Mouse (Mus musculus) cerebellum, adult 9-10 months (tissue): Measurements from ENCODE around the gene Uts2b.
A peak's percentile ranks its signal among the peaks of the same experiment; 100 is the strongest.

Experiments used
- DNase-seq: peaks from one replicate; pipeline ENCODE4 v3.0.0; 2022

Gene Uts2b

DNA sequence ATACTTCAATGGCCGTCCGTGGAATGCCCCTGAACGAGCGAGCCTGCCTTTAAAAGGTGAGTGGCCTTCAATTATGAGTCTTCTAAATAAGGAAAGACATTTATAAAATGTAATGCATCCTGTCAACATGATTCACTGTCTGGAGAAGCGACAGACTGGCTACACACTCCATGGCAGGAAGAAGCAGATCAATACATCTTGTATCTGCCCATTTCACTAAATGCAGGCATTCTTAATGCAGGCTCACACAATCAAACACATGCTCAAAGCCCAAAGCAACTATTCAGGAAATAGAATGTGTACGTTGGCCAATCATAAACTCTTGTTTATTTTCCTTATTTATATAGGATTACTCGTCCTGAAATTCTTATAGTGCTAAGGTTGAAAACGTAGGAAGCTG, at the start of gene Uts2b:
Uts2b (minus strand) TSS at position 49 of the 400 bp plus-strand sequence.
- no peak for DNase-seq

DNA sequence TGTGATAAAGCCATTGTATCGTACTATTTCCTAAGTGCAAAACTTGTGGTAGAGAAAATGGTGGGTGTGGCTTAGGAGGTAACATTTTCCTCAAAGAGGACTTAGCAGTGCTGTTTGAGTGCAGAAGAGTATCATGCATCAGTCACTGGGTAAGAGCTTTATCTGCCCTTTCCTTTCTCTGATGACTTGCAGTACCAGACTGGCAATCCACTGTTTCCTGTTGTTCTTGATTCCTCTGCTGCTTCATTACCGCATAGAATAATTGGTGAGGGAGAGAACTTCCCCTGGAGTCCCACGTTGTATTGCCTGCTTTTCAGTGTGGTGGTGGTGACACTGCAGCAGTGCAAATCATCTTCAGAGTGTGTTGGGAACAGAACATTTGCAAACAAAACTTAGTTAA, 47.6 kb upstream of the Uts2b start:
- DNase-seq = no peak

DNA sequence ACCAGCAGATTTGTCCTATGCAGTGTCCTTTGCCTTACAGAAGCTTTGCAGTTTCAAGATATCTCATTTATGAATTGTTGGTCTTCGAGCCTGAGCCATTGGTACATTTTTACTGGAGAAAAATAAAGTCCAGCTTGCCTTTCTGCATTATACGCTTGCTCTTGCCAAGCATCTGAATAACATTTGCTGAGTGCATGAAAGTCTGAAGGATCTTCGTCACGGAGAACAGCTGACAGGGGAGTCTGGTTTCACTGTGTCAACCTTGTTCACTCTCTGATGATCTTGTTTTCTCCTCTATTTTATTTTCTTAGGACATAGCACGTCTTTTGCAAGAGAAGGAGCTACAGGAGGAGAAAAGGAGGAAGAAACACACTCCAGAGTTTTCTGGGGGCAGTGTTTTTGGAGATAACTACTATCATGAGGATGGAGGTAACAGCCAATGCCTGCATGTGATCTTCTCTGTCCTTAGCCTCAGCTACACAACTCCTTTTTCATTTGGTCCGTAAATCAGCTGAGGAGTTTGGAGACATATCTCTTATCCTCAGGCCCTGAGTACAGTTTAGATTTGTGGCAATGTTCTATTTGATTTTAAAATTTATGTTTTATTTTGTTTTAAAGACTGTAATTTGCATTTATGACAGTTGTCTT, 47.0 kb upstream of the Uts2b start:
- DNase-seq = no peak

DNA sequence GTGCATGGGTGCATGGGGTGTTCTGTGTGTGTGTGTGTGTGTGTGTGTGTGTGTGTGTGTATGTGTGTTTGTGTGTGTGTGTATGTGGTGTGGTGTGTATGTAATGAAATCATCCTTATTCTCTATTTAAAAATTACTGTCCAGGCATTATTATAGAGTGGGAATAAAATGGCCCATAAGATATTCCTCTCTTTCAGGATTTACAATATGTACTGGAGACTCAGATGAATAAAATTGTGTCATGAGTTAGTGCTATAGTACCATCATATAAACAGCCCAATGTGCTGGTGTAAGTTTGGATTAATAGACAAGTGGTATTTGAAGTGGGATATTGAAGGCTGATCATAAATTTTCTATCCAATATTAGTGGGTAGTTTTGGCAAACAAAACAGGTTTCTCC, 34.1 kb upstream of the Uts2b start:
- no peak for DNase-seq

DNA sequence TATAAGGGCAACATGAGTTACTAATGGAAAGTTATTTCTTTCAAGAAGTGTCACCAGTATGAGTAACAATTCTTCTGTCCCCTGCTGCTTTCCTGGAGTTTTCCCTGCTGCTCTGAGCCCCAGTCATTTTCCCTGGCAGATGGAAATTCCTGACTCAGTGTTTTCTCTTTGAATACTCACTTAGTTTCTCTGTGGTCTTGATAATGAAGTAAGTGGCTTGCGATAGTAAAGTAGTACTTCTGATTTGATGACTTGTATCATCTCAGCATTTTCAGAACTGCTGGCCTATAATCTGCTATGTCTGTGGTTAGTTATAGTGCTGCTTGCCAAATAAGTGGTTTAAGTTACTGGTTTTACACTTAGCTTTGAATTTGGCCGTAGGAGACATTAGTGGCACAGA, 31.5 kb upstream of the Uts2b start:
- no peak for DNase-seq

DNA sequence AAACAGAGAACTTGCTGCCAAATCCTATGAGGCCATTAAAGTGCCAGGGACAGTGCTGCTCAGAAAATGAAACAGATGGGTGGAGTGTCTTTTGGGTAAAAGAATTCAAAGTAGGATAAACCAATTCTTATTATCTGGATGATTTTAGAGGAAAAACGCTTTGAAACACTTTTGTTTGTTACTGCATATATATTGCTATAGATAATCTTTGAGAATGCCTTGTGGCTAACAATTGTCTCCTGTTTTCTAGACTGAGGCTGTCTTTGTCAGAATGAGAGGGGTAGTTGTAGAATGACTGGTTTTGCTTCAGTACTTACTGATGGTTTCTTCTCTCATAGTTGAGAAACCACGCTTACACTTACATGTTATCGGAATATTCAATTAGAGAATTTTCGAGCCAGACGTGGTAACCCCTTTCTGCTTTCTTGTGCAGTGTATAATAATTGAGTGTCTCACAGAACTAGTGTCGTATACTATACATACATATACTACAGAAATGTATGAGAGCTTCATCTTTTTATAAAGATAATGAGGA, 29.7 kb upstream of the Uts2b start:
- DNase-seq = no peak

DNA sequence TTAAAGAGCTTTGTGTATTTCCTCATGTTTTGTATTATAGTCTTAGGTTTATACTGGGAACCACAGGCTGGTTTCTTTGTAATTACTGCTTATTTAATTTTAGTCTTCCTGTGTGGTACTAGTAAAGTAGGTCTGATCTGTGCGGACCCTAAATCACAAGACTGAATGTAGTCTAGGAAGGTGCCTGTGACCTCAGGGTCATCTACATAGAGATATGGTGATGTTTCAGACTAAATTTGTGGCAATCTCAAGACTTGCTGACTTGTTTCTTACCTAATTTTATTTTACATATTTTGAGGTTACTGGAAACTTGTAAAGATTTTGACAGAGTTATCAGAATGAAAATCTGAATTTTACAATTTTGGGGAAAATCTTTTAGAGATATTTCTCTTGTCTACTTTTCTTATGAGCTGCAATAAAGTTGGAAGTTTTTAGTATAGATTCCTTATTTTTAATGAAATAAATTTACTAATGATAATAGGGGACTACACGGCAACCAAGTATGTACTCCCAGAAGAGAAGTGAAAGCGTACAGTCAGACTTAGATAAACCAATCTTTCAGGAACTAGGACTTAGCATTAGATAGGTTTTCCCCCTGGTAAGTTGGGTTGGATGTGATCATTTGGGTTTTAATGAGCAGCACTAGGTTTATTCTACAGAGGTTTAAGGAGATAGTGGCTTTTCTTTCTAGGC, 29.1 kb upstream of the Uts2b start:
- DNase-seq = no peak

DNA sequence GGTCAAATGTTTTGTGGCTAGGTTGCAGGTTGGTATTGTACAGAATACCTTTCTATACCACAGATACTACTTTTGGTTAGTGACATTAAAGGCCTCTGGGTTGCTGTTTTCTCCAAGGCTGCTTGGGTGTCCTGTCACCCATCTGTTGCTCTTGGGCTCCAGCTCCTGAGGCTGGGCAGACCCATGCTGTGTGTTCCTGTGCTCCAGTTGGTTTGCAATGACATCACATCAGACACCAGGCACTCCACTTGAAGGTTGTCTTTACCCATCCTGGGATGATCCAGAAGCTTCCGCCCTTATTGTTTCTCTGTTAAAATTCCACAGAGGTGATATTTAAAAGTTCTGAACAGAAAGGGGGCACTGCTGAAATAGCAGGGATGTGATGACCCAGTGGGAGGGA, 26.9 kb upstream of the Uts2b start:
- peak; percentile 26 for DNase-seq

DNA sequence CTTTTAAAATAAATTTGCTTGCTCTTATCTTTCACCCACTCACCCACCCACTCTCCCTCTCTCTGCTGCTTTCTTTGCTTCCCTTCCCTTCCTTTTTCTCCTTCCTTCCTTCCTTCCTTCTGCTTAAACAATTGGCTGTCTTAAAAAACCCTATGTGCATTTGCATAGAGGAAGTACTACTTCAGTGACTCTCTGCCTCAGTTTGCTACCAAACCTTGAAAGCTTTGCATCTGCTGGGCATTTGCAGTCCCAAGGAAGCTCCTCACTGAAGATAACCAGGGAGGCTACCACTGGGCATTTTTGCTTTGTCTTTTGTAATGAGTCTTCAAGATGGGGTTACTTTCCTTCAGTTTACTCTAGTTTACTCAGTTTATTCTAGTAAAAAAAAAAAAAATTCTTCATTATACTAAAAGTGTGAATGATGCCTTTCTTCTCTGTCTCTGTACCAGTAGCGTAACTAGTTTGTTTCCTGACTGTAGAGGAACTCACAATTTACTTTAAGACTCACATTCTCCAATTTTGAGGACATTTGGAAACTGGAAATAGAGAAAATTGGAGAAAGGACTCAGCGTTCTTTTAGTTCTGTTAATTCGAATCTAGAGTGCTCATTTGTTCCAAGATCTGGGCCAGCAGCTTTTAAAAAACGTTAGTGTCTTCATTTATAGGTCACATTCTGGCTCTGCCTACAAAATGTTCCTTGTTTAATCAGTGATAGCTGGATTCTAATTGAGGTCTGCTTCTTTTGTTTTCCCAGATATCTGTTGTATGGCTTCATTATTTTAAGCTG, 25.4 kb upstream of the Uts2b start:
- DNase-seq = no peak

DNA sequence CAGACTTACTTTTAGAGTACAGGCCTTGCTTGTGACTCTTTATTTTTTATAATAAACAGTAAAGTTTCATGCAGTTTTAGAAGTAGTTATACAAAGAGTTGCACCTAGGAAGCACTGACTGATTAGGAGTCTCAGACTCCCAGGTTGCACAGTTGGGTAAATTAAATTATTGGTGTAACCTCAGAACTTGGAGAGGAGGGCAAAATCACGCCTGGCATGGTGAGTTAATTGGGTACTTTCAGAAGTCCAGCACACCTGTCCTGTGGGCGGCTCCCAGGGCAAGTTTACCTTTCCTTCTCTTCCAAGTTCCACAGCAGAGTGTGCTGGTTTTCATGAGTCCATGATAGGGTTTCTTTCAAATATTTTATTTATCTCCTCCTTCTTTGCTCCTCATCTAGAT, 21.8 kb upstream of the Uts2b start:
- no peak for DNase-seq

DNA sequence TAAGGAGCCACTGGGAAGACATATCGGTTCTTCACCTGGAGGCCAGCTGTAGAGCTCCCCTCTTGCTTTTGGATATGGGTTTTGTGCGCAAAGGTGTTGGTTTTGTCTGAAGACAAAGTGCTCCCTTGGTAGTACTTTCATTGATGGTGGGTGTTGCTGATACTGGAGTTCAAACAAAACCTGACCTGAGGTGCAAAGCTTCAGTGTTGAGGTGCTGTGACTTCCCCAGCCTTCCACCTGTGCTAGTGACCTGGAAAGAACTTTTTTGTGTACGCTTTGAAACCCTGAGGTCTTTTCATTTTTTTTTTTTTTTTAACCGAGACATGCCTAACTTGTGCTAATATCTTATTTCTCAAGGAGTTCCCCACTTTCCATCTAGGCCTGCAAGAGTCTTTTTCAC, 20.3 kb upstream of the Uts2b start:
- no peak for DNase-seq

DNA sequence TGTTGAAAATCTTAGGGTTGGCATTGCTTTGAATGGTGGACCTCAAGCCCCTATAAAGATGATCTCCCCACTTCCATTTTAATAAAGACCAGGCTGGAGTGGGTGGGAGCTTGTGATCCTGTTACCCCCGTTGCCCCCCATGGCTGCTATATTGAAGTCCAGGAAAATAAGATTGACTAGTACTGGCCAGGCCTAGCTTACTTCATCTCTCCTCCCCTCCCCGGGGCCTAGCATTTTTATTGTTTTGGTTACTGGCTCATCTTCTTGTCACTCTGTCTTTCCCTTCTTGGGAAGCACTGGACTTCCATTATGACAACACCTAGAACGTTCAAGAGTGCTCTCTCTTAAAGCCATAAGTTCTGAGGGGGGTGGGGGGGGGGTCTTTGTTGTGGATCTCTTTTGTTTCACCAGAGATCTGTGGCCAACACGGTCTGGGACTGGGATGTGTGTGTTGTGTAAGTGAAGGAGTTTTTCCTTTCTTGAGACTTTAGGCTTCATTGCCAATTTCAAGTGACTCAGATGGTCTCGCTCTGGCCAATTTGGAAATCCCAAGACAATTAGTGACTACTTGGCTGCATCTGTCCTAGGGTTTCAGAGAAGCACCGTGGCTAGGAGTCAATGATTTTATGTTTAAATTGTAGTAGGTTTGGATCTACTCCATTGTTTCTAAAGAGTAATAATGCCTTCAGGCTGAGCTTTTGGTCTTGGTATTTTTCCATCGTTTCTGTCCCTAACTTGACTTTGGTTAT, 19.7 kb upstream of the Uts2b start:
- peak; percentile 54 for DNase-seq

DNA sequence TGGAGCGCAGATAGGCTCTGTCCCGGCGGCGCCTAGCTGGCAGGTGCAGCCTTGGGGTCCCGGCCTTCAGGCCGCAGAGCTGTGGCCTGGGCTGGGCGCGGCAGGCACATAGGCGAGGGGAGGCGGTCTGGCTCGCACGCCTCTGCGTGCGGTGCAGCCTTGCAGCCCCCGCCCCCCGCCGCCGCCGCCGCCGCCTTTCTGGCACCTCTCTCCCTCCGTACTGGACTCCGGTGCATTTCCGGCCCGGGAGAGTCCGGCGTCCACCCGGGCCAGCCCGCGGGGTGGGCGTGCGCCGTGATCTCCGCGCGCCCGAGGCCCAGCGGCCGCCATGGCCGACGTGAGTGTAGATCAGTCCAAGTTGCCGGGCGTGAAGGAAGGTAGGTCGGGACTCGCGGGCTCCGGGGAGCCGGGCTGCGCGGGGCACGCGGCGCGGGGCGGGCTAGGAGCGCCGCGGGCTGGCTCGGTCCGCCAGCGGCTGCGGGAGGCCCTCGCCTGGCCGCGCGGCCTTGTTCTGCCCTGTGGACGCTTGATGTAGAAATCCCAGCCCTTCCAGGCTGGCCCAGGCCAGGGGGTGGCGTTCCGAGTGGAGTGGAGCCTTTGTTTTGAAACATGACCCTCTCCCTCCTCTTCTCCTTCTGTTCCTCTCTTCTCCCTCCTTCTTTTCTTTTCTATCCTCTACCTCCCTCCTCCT, 18.9 kb upstream of the Uts2b start, which contains the start of gene Ccdc50:
Ccdc50 (plus strand) TSS at position 109 of the 691 bp plus-strand sequence.
- peak; percentile 77 for DNase-seq

DNA sequence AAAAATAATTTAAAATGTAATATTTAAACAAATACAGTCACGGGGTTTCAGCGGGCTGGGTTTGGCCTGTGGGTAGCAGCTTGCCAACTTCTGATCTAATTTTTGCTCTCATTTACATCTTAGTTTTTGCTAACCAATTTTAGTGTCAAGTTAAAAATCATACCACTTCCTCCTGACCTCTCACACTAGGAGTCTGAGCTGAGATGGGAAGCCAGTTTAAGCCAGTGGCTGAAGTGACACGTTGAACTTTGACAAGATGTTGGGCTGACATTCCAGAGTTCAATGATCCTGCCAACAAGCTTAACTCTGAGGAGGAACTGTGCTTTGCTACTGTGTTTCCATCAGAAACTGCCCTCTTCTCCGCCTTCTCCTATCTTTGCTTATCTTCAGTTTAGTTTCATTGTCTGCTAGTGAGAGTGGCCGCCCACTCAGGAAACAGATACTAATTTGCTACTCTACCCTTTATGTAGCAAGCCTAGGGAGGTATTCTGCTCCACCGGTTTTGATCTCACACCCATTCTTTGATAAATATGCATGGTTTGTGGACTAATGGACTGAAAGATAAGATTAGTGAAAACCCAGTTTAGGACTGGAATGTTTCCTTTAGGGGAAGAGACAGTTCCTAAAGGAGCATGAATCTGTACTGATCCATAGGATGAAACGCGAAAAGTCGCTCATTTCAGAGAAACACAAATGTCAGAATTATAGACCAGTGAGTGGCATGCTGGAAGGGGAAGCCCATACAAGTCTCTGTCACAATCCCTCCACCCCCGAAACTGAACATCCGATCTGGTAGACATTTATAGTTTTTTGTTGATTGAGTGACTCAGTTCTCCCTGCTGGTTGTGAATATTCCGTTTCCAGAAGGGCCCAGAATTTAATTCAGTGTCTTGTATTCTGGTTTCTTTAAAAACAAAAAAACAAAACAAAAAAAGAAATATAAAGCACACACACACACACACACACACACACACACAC, 17.9 kb upstream of the Uts2b start:
- DNase-seq = peak; percentile 26

DNA sequence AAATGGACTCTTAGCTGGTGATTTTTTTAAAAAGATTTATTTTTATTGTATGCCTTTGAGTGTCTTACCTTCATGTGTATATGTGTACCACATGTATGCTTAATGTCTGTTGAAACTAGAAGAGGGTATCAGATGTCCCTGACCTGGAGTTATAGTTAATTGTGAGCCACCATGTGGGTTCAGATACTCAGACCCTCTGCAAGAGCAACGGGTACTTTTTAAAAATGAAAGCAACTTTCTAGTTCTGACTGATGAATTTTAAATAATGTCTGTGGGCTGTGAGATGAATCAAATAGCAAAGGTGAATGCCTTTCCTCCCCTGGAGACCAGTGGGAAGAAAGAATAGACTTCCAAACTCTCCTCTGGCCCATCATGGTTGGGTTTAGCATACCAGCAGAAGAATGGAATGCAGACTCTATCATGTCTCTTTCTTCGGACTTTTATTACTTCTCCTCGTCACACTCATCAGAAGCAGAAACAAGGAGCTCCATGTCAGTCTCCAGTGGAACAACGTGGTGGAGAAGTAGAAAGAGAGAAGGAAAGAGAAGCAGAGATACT, 16.9 kb upstream of the Uts2b start:
- DNase-seq = no peak

DNA sequence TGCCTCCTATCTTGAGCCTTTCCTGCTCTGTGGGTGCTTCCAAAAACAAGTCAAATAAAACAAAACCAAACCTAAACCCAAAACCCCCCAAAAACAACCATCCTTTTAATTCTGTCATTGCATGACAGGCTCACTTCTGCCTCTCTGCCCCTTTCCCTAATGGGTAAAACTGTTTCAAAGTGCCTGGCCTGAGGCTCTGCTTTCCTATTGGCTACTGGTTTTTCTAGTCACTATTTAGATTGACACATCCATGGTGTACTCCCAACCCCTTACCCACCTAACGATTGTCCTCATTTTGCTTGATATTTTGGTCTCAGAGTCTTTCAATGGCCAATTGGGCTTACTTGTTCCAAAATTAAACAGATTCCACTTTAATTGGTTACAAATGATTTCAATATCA, 15.6 kb upstream of the Uts2b start:
- no peak for DNase-seq

DNA sequence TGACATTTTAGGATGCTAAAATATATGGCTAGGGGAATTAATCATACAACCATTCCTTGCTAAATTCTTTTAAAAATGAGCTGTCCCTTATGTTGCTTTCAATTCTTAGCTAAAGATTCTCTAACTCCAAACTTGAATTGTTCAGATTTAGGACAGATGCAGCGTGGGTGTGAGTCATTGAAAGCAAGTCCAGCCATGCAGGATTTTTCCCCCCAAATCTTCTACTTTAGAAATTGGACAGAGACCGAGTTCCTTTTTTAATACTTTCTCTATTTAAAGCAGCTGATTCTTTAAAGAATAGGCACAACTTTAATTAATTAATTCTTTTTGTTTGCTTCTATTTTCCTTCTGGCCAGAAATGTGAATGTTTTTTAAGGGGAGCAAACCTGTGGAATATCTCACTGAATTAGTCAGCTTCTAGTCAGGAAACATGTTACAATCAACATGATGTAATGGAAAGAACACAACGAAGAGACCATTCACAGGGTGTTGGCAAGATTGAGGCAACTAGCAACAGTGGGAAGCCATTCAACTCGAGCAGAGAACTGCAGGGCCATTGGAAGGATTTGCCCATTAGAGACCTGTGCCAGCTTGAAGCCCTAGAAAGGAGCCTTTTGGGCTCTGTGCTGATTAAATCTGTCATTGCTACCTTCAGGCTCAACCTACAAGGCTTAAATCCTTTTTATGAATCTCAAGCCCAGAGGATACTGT, 15.0 kb upstream of the Uts2b start:
- no peak for DNase-seq

DNA sequence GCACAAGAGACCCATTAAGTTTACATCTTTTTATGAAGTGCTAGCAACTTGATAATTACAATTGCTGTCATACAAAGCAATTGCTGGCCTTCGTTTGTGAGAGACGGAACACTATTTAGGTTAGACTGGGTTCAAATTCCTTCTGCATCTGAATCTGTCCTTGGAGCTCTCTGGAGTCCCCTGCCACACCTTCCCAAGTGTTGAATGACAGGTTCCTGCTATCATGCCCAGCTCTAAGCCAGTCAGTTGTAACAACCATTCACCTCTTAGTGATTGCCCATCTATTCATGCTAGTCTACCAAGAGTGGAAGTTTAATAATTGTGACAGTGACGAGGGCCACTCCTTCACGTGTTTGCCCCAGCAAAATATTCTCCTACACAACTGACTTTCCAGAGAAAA, 12.2 kb upstream of the Uts2b start:
- no peak for DNase-seq

DNA sequence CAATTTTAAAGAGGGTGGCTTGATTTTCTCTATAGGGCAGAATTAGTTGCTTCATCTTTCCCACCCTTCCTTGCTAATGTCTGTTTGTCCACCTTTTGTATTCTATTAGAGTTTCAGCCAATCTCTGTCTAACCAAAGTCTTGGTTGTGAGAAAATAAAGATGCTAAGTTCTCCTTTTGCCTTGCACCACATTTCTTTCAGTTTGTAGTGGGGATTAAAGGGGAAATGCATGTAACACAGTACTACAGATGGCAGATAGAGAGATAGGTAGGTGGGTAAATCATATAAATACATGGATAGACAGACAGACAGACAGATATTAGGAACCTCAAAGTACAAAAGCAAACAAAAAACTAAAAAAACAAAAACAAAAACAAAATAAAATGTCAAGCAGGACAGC, 6.5 kb upstream of the Uts2b start:
- no peak for DNase-seq

DNA sequence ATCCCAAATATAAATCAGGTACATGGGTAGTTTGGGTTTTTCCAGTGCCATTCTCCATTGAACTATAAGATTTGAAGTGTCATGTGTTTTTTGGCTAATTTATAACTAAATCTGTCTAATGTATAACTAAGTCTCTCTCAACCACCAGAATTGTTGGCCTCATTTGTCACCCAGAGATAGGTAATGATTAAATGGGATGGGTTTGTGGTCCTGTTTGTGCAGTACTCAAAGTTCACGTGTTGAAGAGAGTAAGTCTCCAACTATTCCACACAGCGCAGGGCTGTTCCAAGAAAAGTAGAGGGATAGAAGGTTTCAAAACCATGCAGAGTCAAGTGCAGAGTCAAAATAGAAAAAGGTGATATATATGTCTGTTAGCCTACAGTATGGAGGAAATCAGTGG, 5.3 kb upstream of the Uts2b start:
- no peak for DNase-seq
